Mouse (Mus musculus): Measurements from ENCODE around the gene Gm8720. TPM values are rescaled to one million over a fixed set of nuclear protein-coding genes. Genes with fewer than 3 reads are reported as not detected.
"Not testable (repeated sequence)": the region's sequence is repeated elsewhere in the genome, so short reads cannot be mapped to it uniquely, and the experiment has no call there.

Gene Gm8720
- not detected in 2 replicates for polyA plus RNA-seq (2016; fragmentation: Nextera tagmentation; extraction: Ambion mirVana)

- no CpG with 5 or more reads among the region's 1 CpGs for WGBS
- H3K36me3 ChIP-seq (replicated peaks): not testable (repeated sequence)
Measured at GRCm38 (mm10) chr7:23067356-23067755, at the start of gene Gm8720. Gene Gm8720 (minus strand): TSS chr7:23067456.

GRCm38 (mm10) chr7:23055240-23055639 lies 12.0 kb downstream of the Gm8720 start, which contains the start of gene Vmn1r163:
Gene Vmn1r163 (plus strand): TSS chr7:23055540.
- not testable (repeated sequence) for H3K9me3 ChIP-seq; H3K27me3 ChIP-seq (ENCODE audit: poor library complexity, severe bottlenecking); H3K27ac ChIP-seq; H3K36me3 ChIP-seq (replicated peaks); H3K4me3 ChIP-seq; DNase-seq (ENCODE audit: extremely low spot score, low spot score); H3K4me1 ChIP-seq
- no CpG with 5 or more reads among the region's 1 CpGs for WGBS

More at GRCm38 (mm10) chr7:23067356-23067755, at the start of gene Gm8720:
- DNase-seq (ENCODE audit: extremely low spot score, low spot score); H3K9me3 ChIP-seq; H3K27ac ChIP-seq; H3K4me1 ChIP-seq; H3K4me3 ChIP-seq; H3K27me3 ChIP-seq (ENCODE audit: poor library complexity, severe bottlenecking): not testable (repeated sequence)

GRCm38 (mm10) chr7:23019823-23020222 lies 47.4 kb downstream of the Gm8720 start, which contains the start of gene Gm4216:
Gene Gm4216 (minus strand): TSS chr7:23019923.
- H3K4me3 ChIP-seq; DNase-seq (ENCODE audit: extremely low spot score, low spot score); H3K4me1 ChIP-seq; H3K27me3 ChIP-seq (ENCODE audit: poor library complexity, severe bottlenecking); H3K27ac ChIP-seq; H3K9me3 ChIP-seq; H3K36me3 ChIP-seq (replicated peaks): not testable (repeated sequence)
- no CpG with 5 or more reads among the region's 3 CpGs for WGBS

Other genes with a start within 250 kb of the Gm8720 start
- gene Vmn1r159, start 223.9 kb downstream of the Gm8720 start, polyA plus RNA-seq (2016; fragmentation: Nextera tagmentation; extraction: Ambion mirVana): not detected in 2 replicates
- not detected in 2 replicates for gene Vmn1r160, start 196.2 kb downstream of the Gm8720 start, polyA plus RNA-seq (2016; fragmentation: Nextera tagmentation; extraction: Ambion mirVana)
- not detected in 2 replicates for gene Gm4214, start 82.8 kb downstream of the Gm8720 start, polyA plus RNA-seq (2016; fragmentation: Nextera tagmentation; extraction: Ambion mirVana)
- not detected in 2 replicates for gene Gm4216, start 47.5 kb downstream of the Gm8720 start, polyA plus RNA-seq (2016; fragmentation: Nextera tagmentation; extraction: Ambion mirVana)
- not detected in 2 replicates for gene Vmn1r163, start 11.9 kb downstream of the Gm8720 start, polyA plus RNA-seq (2016; fragmentation: Nextera tagmentation; extraction: Ambion mirVana)
- gene Gm10662, start 77.0 kb upstream of the Gm8720 start, polyA plus RNA-seq (2016; fragmentation: Nextera tagmentation; extraction: Ambion mirVana): not detected in 2 replicates
- not detected in 2 replicates for gene Vmn1r165, start 149.9 kb upstream of the Gm8720 start, polyA plus RNA-seq (2016; fragmentation: Nextera tagmentation; extraction: Ambion mirVana)
- not detected in 2 replicates for gene Vmn1r166, start 184.2 kb upstream of the Gm8720 start, polyA plus RNA-seq (2016; fragmentation: Nextera tagmentation; extraction: Ambion mirVana)
- not detected in 2 replicates for gene Gm6902, start 211.4 kb upstream of the Gm8720 start, polyA plus RNA-seq (2016; fragmentation: Nextera tagmentation; extraction: Ambion mirVana)
- gene Nlrp4e, start 233.7 kb upstream of the Gm8720 start, polyA plus RNA-seq (2016; fragmentation: Nextera tagmentation; extraction: Ambion mirVana): not detected in 2 replicates

All from forebrain, embryonic 10.5 days (tissue).